Mouse (Mus musculus): ENCODE results near the gene Chst11.

GRCm38 (mm10) chr10:83159229-83159628 lies 173.9 kb downstream of the Chst11 start:
- no peak for TF ChIP-seq MYOD1 (IDR thresholded peaks at IDR 0.05; ENCODE audit: control insufficient read depth in 1 of 3, insufficient read length in 2 of 3, low read depth in 2 of 3)
- no peak for TF ChIP-seq USF1 (IDR thresholded peaks at IDR 0.05; ENCODE audit: low read depth)
- no peak for TF ChIP-seq MAX (IDR thresholded peaks at IDR 0.05; ENCODE audit: low read depth)
- no peak for TF ChIP-seq POLR2AphosphoS2 (IDR thresholded peaks at IDR 0.05; ENCODE audit: insufficient read length, low read depth)
- TF ChIP-seq MYOG (IDR thresholded peaks at IDR 0.05; ENCODE audit: control insufficient read depth in 1 of 3, insufficient read depth in 1 of 3, insufficient read length in 2 of 3, low read depth in 2 of 3), result no peak
- no peak for TF ChIP-seq REST (IDR thresholded peaks at IDR 0.05; ENCODE audit: insufficient read depth, insufficient read length)
- no peak for TF ChIP-seq POLR2A (IDR thresholded peaks at IDR 0.05; ENCODE audit: insufficient read length, low read depth)

Measured in myocyte (in vitro differentiated cells).